Mouse (Mus musculus) effector memory CD4-positive, alpha-beta T cell, adult 5 months (primary cell): ENCODE measurements around the gene Gm10577. TPM values are rescaled to one million over a fixed set of nuclear protein-coding genes. Genes with fewer than 3 reads are reported as not detected.

Source experiments
- polyA plus RNA-seq: library from polyadenylated mRNA; unstranded; fragments of 100-300 nt; shearing (Covaris generic); gene quantifications from one replicate; pipeline ENCODE4 v1.2.1, GENCODE M21; 2017

The Gm10577 gene
- polyA plus RNA-seq = not detected

DNA sequence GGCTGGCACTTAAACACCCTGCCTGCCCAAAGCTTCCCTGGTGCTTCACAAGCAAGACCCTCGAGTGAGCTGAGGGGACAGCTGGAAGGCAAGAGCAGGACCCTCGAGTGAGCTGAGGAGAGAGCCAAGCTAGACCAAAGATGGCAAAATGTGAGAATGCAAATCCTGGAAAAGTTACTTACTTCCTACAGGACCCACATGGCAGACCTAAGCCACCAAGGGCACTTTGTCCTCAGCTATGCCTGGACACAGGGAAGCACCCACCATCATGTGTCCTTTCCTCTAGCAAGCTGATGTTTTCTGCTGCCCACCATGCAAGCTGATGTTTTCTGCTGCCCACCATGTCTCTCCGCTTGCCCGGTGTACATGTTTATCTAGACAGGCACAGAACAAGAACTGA, at the start of gene Gm10577:
TSS of gene Gm10577 (minus strand) at position 101 of the 400 bp plus-strand sequence.

DNA sequence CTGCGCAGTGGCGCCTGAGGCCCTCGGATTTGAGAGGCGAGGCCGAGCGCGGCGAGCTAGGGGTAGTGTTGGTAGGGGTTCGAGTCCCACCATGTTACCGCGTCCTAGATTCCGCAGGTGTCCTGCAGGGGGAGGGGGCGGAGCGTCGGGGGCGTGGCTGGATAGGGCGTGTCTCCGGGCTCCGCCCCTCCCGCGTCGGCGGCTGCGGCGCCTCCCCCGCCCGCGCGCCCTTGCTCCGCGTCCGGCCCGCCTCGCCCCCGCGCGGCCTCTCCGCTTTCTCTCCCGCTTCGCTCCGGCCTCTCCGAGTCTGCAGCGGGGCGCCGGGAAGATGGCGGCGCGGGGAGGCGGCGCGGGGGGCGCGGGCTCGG, 48.3 kb upstream of the Gm10577 start, which contains the start of gene Raver2:
TSS of gene Raver2 (plus strand) at position 198 of the 368 bp plus-strand sequence.

Other genes starting within 250 kb of the Gm10577 start
- gene Cachd1, start 244.0 kb downstream of the Gm10577 start, polyA plus RNA-seq = 0.24 TPM
- gene Raver2, start 48.3 kb upstream of the Gm10577 start, polyA plus RNA-seq = 5.5 TPM
- 639 TPM for gene Jak1, start 244.6 kb upstream of the Gm10577 start, polyA plus RNA-seq